Mouse (Mus musculus) ovary, adult 18-20 months (tissue): ENCODE measurements around the gene Golm1.
"Not testable (repeated sequence)": the region's sequence is repeated elsewhere in the genome, so short reads cannot be mapped to it uniquely, and the experiment has no call there.

Experiments used
- DNase-seq: peaks from one replicate; pipeline ENCODE4 v3.0.0; 2022; ENCODE audit warnings: low spot score, mixed read lengths

The Golm1 gene

GRCm38 (mm10) chr13:59675151-59676011 is at the start of gene Golm1:
Gene Golm1 (minus strand): TSS chr13:59675811.
- DNase-seq: peak; percentile 29

- DNase-seq: not testable (repeated sequence)
Measured at GRCm38 (mm10) chr13:59722089-59722488, 46.5 kb upstream of the Golm1 start.

GRCm38 (mm10) chr13:59719475-59719874 is 43.9 kb upstream of the Golm1 start:
- no peak for DNase-seq

GRCm38 (mm10) chr13:59718857-59719440 is 43.3 kb upstream of the Golm1 start:
- not testable (repeated sequence) for DNase-seq

- DNase-seq: no peak
Measured at GRCm38 (mm10) chr13:59713710-59714109, 38.1 kb upstream of the Golm1 start.

GRCm38 (mm10) chr13:59711984-59712383 is 36.4 kb upstream of the Golm1 start, which contains the start of gene Spata31d1b:
Gene Spata31d1b (plus strand): TSS chr13:59712284.
- DNase-seq: not testable (repeated sequence)

- DNase-seq: no peak
Measured at GRCm38 (mm10) chr13:59710230-59710629, 34.6 kb upstream of the Golm1 start, which contains the start of gene Spata31d1a. Gene Spata31d1a (minus strand): TSS chr13:59710330.

- no peak for DNase-seq
Measured at GRCm38 (mm10) chr13:59704562-59704961, 29.0 kb upstream of the Golm1 start.

GRCm38 (mm10) chr13:59703514-59703913 is 27.9 kb upstream of the Golm1 start:
- no peak for DNase-seq

- DNase-seq: not testable (repeated sequence)
Measured at GRCm38 (mm10) chr13:59700137-59700536, 24.5 kb upstream of the Golm1 start.

- no peak for DNase-seq
Measured at GRCm38 (mm10) chr13:59699131-59699530, 23.5 kb upstream of the Golm1 start.

GRCm38 (mm10) chr13:59695781-59696180 is 20.2 kb upstream of the Golm1 start:
- DNase-seq: no peak

- no peak for DNase-seq
Measured at GRCm38 (mm10) chr13:59694008-59694407, 18.4 kb upstream of the Golm1 start, which contains the start of gene 4921517D22Rik. Gene 4921517D22Rik (minus strand): TSS chr13:59694108.

- no peak for DNase-seq
Measured at GRCm38 (mm10) chr13:59691478-59691877, 15.9 kb upstream of the Golm1 start.

- DNase-seq: no peak
Measured at GRCm38 (mm10) chr13:59690576-59690975, 15.0 kb upstream of the Golm1 start.

GRCm38 (mm10) chr13:59689843-59690242 is 14.2 kb upstream of the Golm1 start:
- no peak for DNase-seq

- DNase-seq: no peak
Measured at GRCm38 (mm10) chr13:59689313-59689712, 13.7 kb upstream of the Golm1 start.

GRCm38 (mm10) chr13:59688338-59688770 is 12.7 kb upstream of the Golm1 start:
- DNase-seq: peak; percentile 11

GRCm38 (mm10) chr13:59685236-59685635 is 9.6 kb upstream of the Golm1 start:
- no peak for DNase-seq

- DNase-seq: no peak
Measured at GRCm38 (mm10) chr13:59682629-59683028, 7.0 kb upstream of the Golm1 start.

GRCm38 (mm10) chr13:59679908-59680307 is 4.3 kb upstream of the Golm1 start:
- DNase-seq: no peak

- no peak for DNase-seq
Measured at GRCm38 (mm10) chr13:59679306-59679705, 3.7 kb upstream of the Golm1 start.
